Mouse (Mus musculus) G1E (cell line): ENCODE measurements around the gene Rbsn.

Source experiments
- CTCF ChIP-seq: IDR thresholded peaks from 2 replicates; pipeline ENCODE4 v1.5.1; 2012; ENCODE audit warnings: low read depth, low read length, inconsistent platforms, mixed read lengths
- GATA1 ChIP-seq: IDR thresholded peaks from 2 replicates; pipeline ENCODE4 v1.6.1; 2012; ENCODE audit warnings: borderline replicate concordance, low read length, inconsistent platforms, mixed read lengths
- GATA2 ChIP-seq: IDR thresholded peaks from 2 replicates; pipeline ENCODE4 v1.6.1; 2012; ENCODE audit warnings: low read depth, low read length, inconsistent platforms, borderline replicate concordance
- POLR2AphosphoS5 ChIP-seq: IDR thresholded peaks from 2 replicates; pipeline ENCODE4 v1.6.1; 2012; ENCODE audit warnings: low read depth, low read length, inconsistent platforms; ENCODE audit not compliant: insufficient replicate concordance
- TAL1 ChIP-seq: conservative IDR thresholded peaks from 2 replicates; pipeline ENCODE4 v1.6.1; 2012; ENCODE audit warnings: low read depth, low read length, inconsistent platforms, mixed read lengths

DNA sequence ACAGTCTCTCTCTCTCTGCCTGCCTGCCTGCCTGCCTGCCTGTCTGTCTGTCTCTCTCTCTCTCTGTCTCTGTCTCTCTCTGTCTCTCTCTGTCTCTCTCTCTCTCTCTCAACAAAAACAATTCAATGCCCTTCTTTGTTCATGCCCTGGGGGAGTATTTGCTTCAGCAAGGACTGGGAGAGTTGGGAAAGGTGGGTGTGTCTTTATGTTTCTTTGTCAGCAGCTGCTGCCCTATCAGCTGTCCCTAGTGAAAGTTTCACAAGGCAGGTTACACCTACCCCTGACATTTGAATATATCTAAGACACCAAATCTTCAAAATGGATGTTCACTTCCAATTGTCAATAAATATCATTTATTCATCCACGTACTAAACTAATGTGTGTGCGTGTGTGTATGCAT is 14.9 kb upstream of the Rbsn start:
- TF ChIP-seq CTCF, result no peak
- TF ChIP-seq POLR2AphosphoS5, result no peak
- TF ChIP-seq GATA1, result no peak
- TF ChIP-seq TAL1, result no peak
- TF ChIP-seq GATA2, result no peak
